Mouse (Mus musculus) E14TG2a.4 (cell line): ENCODE data around the gene Eya2.

ENCODE experiments used
- CTCF ChIP-seq: conservative IDR thresholded peaks from 2 replicates; pipeline ENCODE4 v1.5.1; 2014; ENCODE audit warnings: low read length
- POU5F1 ChIP-seq: IDR thresholded peaks from 2 replicates; pipeline ENCODE4 v1.6.1; 2014; ENCODE audit warnings: low read length, borderline replicate concordance

DNA sequence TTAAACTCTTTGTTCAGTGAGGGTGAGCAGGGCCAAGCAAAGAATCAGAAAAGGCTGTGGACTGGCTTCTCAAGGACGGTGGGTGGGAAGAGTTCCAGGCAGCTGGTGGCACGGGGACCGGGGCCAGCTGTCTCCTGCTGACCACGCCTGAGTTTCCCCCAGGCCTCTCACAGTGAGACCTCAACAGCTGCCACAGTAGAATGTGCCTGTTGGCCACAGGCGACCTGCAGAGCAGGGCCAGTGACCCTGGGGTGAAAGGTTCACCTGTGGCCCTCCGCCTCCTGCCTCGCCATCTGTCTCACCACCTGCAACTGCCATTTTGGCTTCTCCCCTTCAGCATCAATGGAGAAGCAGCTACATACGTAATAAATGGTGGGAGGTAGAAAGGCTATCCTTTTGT, 35.1 kb downstream of the Eya2 start:
- TF ChIP-seq CTCF (no peak), POU5F1 (no peak)
